ENCODE assay signal across 13 mouse cellular contexts in genomic region chr4:154392641-154393040, GRCm38 (mm10). TPM values are rescaled to one million over a fixed set of nuclear protein-coding genes. Genes with fewer than 3 reads are reported as not detected.
DNase-seq lines count a peak whose midpoint lies in the region; ATAC-seq and TF ChIP-seq lines count a peak whose summit lies in the region.
"Had no signal": no experiment of that assay in that cellular context is flagged by ENCODE, and none has a peak within 500 bp of the region (broad histone marks: within the 10 kb centered on the region; RNA-seq: fewer than 3 reads in every experiment).

No protein-coding gene starts in this region.

- H3K4me3 ChIP-seq in heart, embryonic 15.5 days: no peak overlapping the region
- H3K4me3 ChIP-seq in midbrain, embryonic 10.5 days: no peak overlapping the region
- H3K4me3 ChIP-seq in midbrain, embryonic 16.5 days (ENCODE audit: low read depth, low read length): no peak overlapping the region
- no peak overlapping the region for H3K4me3 ChIP-seq in intestine, postnatal 0 days (ENCODE audit: low read depth, low read length)
- H3K4me3 ChIP-seq in stomach, postnatal 0 days (ENCODE audit: low read depth, low read length): no peak overlapping the region
- H3K4me3 ChIP-seq: embryonic facial prominence, embryonic 12.5 days had no signal

- H3K9me3 ChIP-seq in heart, embryonic 15.5 days (replicated peaks): no peaks in the 10 kb centered on the region
- H3K9me3 ChIP-seq in midbrain, embryonic 10.5 days (replicated peaks): no peaks in the 10 kb centered on the region
- H3K9me3 ChIP-seq in midbrain, embryonic 16.5 days (replicated peaks; ENCODE audit: control insufficient read depth, low read length, poor library complexity, severe bottlenecking): no peaks in the 10 kb centered on the region
- no peaks in the 10 kb centered on the region for H3K9me3 ChIP-seq in intestine, postnatal 0 days (ENCODE audit: control insufficient read depth)
- no peaks in the 10 kb centered on the region for H3K9me3 ChIP-seq in stomach, postnatal 0 days (ENCODE audit: control insufficient read depth, low read length)
- H3K9me3 ChIP-seq: embryonic facial prominence, embryonic 12.5 days had no signal

- peak overlapping the region; percentile 82 for H3K27ac ChIP-seq in heart, embryonic 15.5 days
- H3K27ac ChIP-seq in midbrain, embryonic 10.5 days (replicated peaks): 0 out of 2 replicates have a peak overlapping the region, but pooled peaks have one; percentile 24
- no peak overlapping the region for H3K27ac ChIP-seq in midbrain, embryonic 16.5 days (ENCODE audit: low read length)
- no peak overlapping the region for H3K27ac ChIP-seq in intestine, postnatal 0 days (ENCODE audit: low read depth, low read length)
- no peak overlapping the region for H3K27ac ChIP-seq in stomach, postnatal 0 days (replicated peaks)
- H3K27ac ChIP-seq: embryonic facial prominence, embryonic 12.5 days had no signal

- TF ChIP-seq EP300 in stomach, postnatal 0 days (optimal IDR thresholded peaks at IDR 0.05): no peak

- intact Hi-C loops in heart, postnatal 14 days (cut with DNase I): loop anchor here (5.0 kb wide), 1 partner anchor 110 kb away; no protein-coding TSS in a partner anchor

- no peak for DNase-seq in heart, postnatal 14 days
- DNase-seq in midbrain, embryonic 10.5 days (ENCODE audit: low spot score): no peak
- no peak for DNase-seq in stomach, postnatal 0 days (ENCODE audit: low spot score)
- no peak for DNase-seq in neural tube, embryonic 10.5 days (ENCODE audit: extremely low spot score, low spot score)

- H3K4me2 ChIP-seq in heart, embryonic 15.5 days: peak overlapping the region; percentile 16; the same call in 1 of the 2 replicates
- H3K4me2 ChIP-seq in midbrain, embryonic 16.5 days (ENCODE audit: low read length): no peak overlapping the region
- H3K4me2 ChIP-seq in intestine, postnatal 0 days (replicated peaks; ENCODE audit: low read depth): no peak overlapping the region
- no peak overlapping the region for H3K4me2 ChIP-seq in stomach, postnatal 0 days (replicated peaks; ENCODE audit: low read depth)
- H3K4me2 ChIP-seq: embryonic facial prominence, embryonic 12.5 days had no signal

- 0 out of 2 replicates have a peak overlapping the region, but pooled peaks have one; percentile 1 for H3K9ac ChIP-seq in heart, embryonic 15.5 days
- no peak overlapping the region for H3K9ac ChIP-seq in midbrain, embryonic 16.5 days (ENCODE audit: low read depth, low read length)
- H3K9ac ChIP-seq in intestine, postnatal 0 days (ENCODE audit: low read depth, low read length): no peak overlapping the region
- no peak overlapping the region for H3K9ac ChIP-seq in stomach, postnatal 0 days (ENCODE audit: low read length)
- H3K9ac ChIP-seq: embryonic facial prominence, embryonic 12.5 days had no signal

- 67% methylated on average over 1 of the region's 1 CpGs for WGBS in heart, embryonic 15.5 days
- WGBS in midbrain, embryonic 10.5 days: 90% methylated on average over 1 of the region's 1 CpGs
- WGBS in midbrain, embryonic 16.5 days: 73% methylated on average over 1 of the region's 1 CpGs
- WGBS in intestine, postnatal 0 days: 40% methylated on average over 1 of the region's 1 CpGs
- 78% methylated on average over 1 of the region's 1 CpGs for WGBS in stomach, postnatal 0 days

- ATAC-seq in heart, embryonic 15.5 days (replicated peaks; ENCODE audit: insufficient number of reproducible peaks, insufficient read depth, low FRiP score, low read depth): no peak
- ATAC-seq in midbrain, embryonic 16.5 days: no peak
- no peak for ATAC-seq in intestine, postnatal 0 days
- no peak for ATAC-seq in stomach, postnatal 0 days (ENCODE audit: low FRiP score, low TSS enrichment)

- peak; percentile 59 for TF ChIP-seq CTCF in intestine, postnatal 0 days (IDR thresholded peaks at IDR 0.05; ENCODE audit: low read depth)
- peak; percentile 56 for TF ChIP-seq CTCF in stomach, postnatal 0 days (IDR thresholded peaks at IDR 0.05; ENCODE audit: low read depth)

- H3K36me3 ChIP-seq in heart, embryonic 15.5 days: no peaks in the 10 kb centered on the region
- H3K36me3 ChIP-seq in midbrain, embryonic 10.5 days: no peaks in the 10 kb centered on the region
- no peaks in the 10 kb centered on the region for H3K36me3 ChIP-seq in midbrain, embryonic 16.5 days (ENCODE audit: control insufficient read depth, insufficient read depth, low read length)
- H3K36me3 ChIP-seq in intestine, postnatal 0 days (ENCODE audit: control insufficient read depth, insufficient read depth): no peaks in the 10 kb centered on the region
- H3K36me3 ChIP-seq in stomach, postnatal 0 days (ENCODE audit: control insufficient read depth, insufficient read depth, low read length): no peaks in the 10 kb centered on the region
- H3K36me3 ChIP-seq: embryonic facial prominence, embryonic 12.5 days had no signal

- peaks cover 7% of the 10 kb centered on the region for H3K27me3 ChIP-seq in heart, embryonic 15.5 days
- H3K27me3 ChIP-seq in midbrain, embryonic 10.5 days (ENCODE audit: low read depth, poor library complexity, severe bottlenecking): peaks cover 39% of the 10 kb centered on the region
- no peaks in the 10 kb centered on the region for H3K27me3 ChIP-seq in midbrain, embryonic 16.5 days (ENCODE audit: control insufficient read depth, insufficient read depth, low read depth, low read length)
- H3K27me3 ChIP-seq in intestine, postnatal 0 days (replicated peaks; ENCODE audit: control insufficient read depth, insufficient read depth, low read length): no peaks in the 10 kb centered on the region
- no peaks in the 10 kb centered on the region for H3K27me3 ChIP-seq in stomach, postnatal 0 days (ENCODE audit: control insufficient read depth, insufficient read depth, low read length)
- H3K27me3 ChIP-seq: embryonic facial prominence, embryonic 12.5 days had no signal

- peaks cover 60% of the 10 kb centered on the region for H3K4me1 ChIP-seq in heart, embryonic 15.5 days (replicated peaks)
- H3K4me1 ChIP-seq in midbrain, embryonic 10.5 days: peaks cover 49% of the 10 kb centered on the region
- peaks cover 15% of the 10 kb centered on the region for H3K4me1 ChIP-seq in midbrain, embryonic 16.5 days (ENCODE audit: control insufficient read depth, insufficient read depth, low read length)
- H3K4me1 ChIP-seq in intestine, postnatal 0 days (replicated peaks; ENCODE audit: control insufficient read depth, insufficient read depth, low read length): no peaks in the 10 kb centered on the region; the same call in 1 of the 2 replicates
- H3K4me1 ChIP-seq in stomach, postnatal 0 days (replicated peaks; ENCODE audit: control insufficient read depth, insufficient read depth): no peaks in the 10 kb centered on the region; the same call in 1 of the 2 replicates

RNA-seq across cellular contexts. Expression of gene B230104I21Rik, which starts 56.7 kb away (rescaled TPM):
- not detected in 2 replicates for polyA plus RNA-seq in heart, embryonic 15.5 days (2015; fragmentation: Nextera tagmentation; extraction: Ambion mirVana)
- total RNA-seq in heart, postnatal 14 days (2021): not detected
- polyA plus RNA-seq in midbrain, embryonic 10.5 days (2016; fragmentation: Nextera tagmentation; extraction: Ambion mirVana): 0.16 TPM in 1 of 2 replicates, not detected in the other
- polyA plus RNA-seq in midbrain, embryonic 16.5 days (2015; fragmentation: Nextera tagmentation; extraction: Ambion mirVana): 0.25 TPM in 1 of 2 replicates, not detected in the other
- not detected in 2 replicates for polyA plus RNA-seq in intestine, postnatal 0 days (2015; fragmentation: Nextera tagmentation; extraction: Ambion mirVana)
- not detected in 2 replicates for polyA plus RNA-seq in stomach, postnatal 0 days (2015; fragmentation: Nextera tagmentation; extraction: Ambion mirVana)
- total RNA-seq: left cerebral cortex, adult 18-20 months; MEL; neutrophil, adult 5-6 weeks had no signal
- polyA plus RNA-seq: embryonic facial prominence, embryonic 12.5 days; spleen, adult 2 months; thymus, postnatal 0 days had no signal

Comparison
In these comparisons a context has a peak if more than half of its experiments do, and no peak if none do; other contexts are left out.
1. H3K27ac ChIP-seq: peak in heart, embryonic 15.5 days (single experiment) and midbrain, embryonic 10.5 days (single experiment); none in midbrain, embryonic 16.5 days (single experiment), intestine, postnatal 0 days (single experiment) and stomach, postnatal 0 days (single experiment).